Mouse (Mus musculus) hindbrain, embryonic 13.5 days (tissue): ENCODE data around the gene Ubb. TPM values are rescaled to one million over a fixed set of nuclear protein-coding genes. Genes with fewer than 3 reads are reported as not detected.
A peak's percentile ranks its signal among the peaks of the same experiment; 100 is the strongest.

Experiments
- ATAC-seq: fragments of 200-750 bp; cut with Nextera tagmentation; 2 replicates; pipeline ENCODE4 v1.8.0; 2017; ENCODE audit warnings: moderate TSS enrichment; ENCODE audit not compliant: low FRiP score
- H3K27ac ChIP-seq: fragments of 300-500 bp; sonication (generic); 2 replicates; pipeline ENCODE4 v1.5.1; 2015; ENCODE audit warnings: inconsistent platforms, mild to moderate bottlenecking, moderate library complexity
- H3K27me3 ChIP-seq: fragments of 300-500 bp; sonication (generic); 2 replicates; pipeline ENCODE4 v1.6.1; 2015; ENCODE audit warnings: mild to moderate bottlenecking, inconsistent platforms
- H3K36me3 ChIP-seq: fragments of 300-500 bp; sonication (generic); 2 replicates; pipeline ENCODE4 v1.6.1; 2015; ENCODE audit warnings: mild to moderate bottlenecking, inconsistent platforms
- H3K4me1 ChIP-seq: fragments of 300-500 bp; sonication (generic); replicated peaks from 2 replicates; pipeline ENCODE4 v1.6.1; 2015; ENCODE audit warnings: inconsistent platforms
- H3K4me2 ChIP-seq: fragments of 300-500 bp; sonication (generic); 2 replicates; pipeline ENCODE4 v1.6.1; 2015; ENCODE audit warnings: inconsistent platforms, mild to moderate bottlenecking, moderate library complexity
- H3K4me3 ChIP-seq: fragments of 300-500 bp; sonication (generic); 2 replicates; pipeline ENCODE4 v1.5.1; 2015; ENCODE audit warnings: mild to moderate bottlenecking, inconsistent platforms
- H3K9ac ChIP-seq: fragments of 300-500 bp; sonication (generic); 2 replicates; pipeline ENCODE4 v1.6.1; 2015; ENCODE audit warnings: mild to moderate bottlenecking, inconsistent platforms
- H3K9me3 ChIP-seq: fragments of 300-500 bp; sonication (generic); 2 replicates; pipeline ENCODE4 v1.6.1; 2016; ENCODE audit warnings: inconsistent platforms
- WGBS: fragments of 180-500 bp; shearing (Covaris S2); methylation state at CpG from one replicate; pipeline ENCODE4 v1.1.7; 2015; 5-methylcytosine and 5-hydroxymethylcytosine counted together
- polyA plus RNA-seq: library from polyadenylated mRNA; unstranded; fragments of >200 nt; fragmentation: Nextera tagmentation; extraction: Ambion mirVana; gene quantifications from 2 replicates; pipeline ENCODE4 v1.2.1, GENCODE M21; 2015

Gene Ubb
- polyA plus RNA-seq, 1 experiment from 2014 or later, result 4,618 TPM

- 20% methylated on average over 7 of the region's 7 CpGs for WGBS
- peak overlapping the region; percentile 81 for H3K4me3 ChIP-seq
- no peak for ATAC-seq
- H3K4me2 ChIP-seq, result peak overlapping the region; percentile 83
- no peaks in the 10 kb centered on the region for H3K9me3 ChIP-seq
- peak overlapping the region; percentile 56; the same call in 1 of the 2 replicates for H3K9ac ChIP-seq
- peaks cover 21% of the 10 kb centered on the region for H3K4me1 ChIP-seq
- H3K27me3 ChIP-seq, result 0 out of 2 replicates have a peak, but pooled peaks cover 4% of the 10 kb centered on the region
- H3K36me3 ChIP-seq, result peaks cover 18% of the 10 kb centered on the region
- no peak overlapping the region for H3K27ac ChIP-seq
These were observed 13.4 kb upstream of the Ubb start for GRCm38 (mm10) chr11:62537590-62537989.

DNA sequence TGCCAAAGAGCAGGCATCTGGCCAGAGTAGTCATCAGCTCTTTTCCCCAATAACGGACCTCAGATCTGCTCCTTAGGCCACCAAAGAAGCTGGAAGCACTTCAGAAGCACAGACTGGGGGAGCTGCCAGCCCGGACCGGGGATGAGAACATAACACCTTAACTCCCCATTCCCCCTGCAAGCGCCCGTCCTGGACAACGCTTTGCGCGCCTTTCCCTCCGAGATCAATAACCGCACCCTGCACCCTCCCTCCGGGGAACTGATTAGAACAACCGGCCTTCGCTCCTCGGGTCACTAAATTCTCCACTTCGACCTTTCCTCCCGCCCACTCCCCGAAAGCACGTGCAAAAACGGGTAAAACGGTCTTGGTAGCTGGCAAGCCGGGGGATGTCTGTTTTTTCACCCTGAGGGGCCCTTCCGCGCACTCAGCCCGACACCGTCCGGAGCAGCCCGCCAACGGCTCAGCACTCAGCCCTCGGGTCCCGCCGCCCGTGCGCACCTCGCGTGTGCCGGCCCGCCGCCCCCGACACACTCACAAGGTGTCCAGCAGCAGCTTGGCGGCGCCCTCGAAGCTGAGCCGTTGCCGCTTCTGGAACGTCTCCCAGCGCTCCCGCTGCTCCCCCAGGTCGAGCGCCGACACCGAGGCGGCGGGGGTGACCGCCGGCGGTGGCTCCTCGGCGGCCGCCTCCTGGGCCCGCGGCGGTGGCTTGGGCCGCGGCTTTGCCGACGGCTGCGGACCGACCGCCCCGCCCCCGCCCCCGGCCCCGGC, 12.5 kb upstream of the Ubb start:
- peak overlapping the region; percentile 81 for H3K4me3 ChIP-seq
- peak overlapping the region; percentile 83 for H3K4me2 ChIP-seq
- ATAC-seq, result peak; percentile 86
- H3K36me3 ChIP-seq, result peaks cover 11% of the 10 kb centered on the region; the same call in 1 of the 2 replicates
- peak overlapping the region; percentile 87 for H3K27ac ChIP-seq
- 0 out of 2 replicates have a peak, but pooled peaks cover 4% of the 10 kb centered on the region for H3K27me3 ChIP-seq
- H3K9me3 ChIP-seq, result no peaks in the 10 kb centered on the region
- peak overlapping the region; percentile 94 for H3K9ac ChIP-seq
- WGBS, result under 1% methylated on average over 62 of the region's 73 CpGs
- H3K4me1 ChIP-seq, result peaks cover 21% of the 10 kb centered on the region

GRCm38 (mm10) chr11:62539089-62539890, 11.7 kb upstream of the Ubb start, which contains the start of gene Cenpv:
Gene Cenpv (minus strand): TSS chr11:62539261.
- Histone ChIP-seq H3K27ac (peak within 1 kb of the TSS; percentile 87), H3K4me1 (peaks cover 21% of the 10 kb centered on the region), H3K9ac (peak within 1 kb of the TSS; percentile 94), H3K27me3 (0 out of 2 replicates have a peak, but pooled peaks cover 4% of the 10 kb centered on the region), H3K9me3 (no peaks in the 10 kb centered on the region), H3K4me2 (peak within 1 kb of the TSS; percentile 83), H3K36me3 (0 out of 2 replicates have a peak, but pooled peaks cover 6% of the 10 kb centered on the region), H3K4me3 (peak within 1 kb of the TSS; percentile 81)
- peak; percentile 83 for ATAC-seq
- 5% methylated on average over 45 of the region's 57 CpGs for WGBS

- no peaks in the 10 kb centered on the region for H3K9me3 ChIP-seq
- no peak for ATAC-seq
- no peak overlapping the region for H3K27ac ChIP-seq
- 0 out of 2 replicates have a peak, but pooled peaks cover 4% of the 10 kb centered on the region for H3K27me3 ChIP-seq
- peaks cover 21% of the 10 kb centered on the region for H3K4me1 ChIP-seq
- 87% methylated on average over 7 of the region's 7 CpGs for WGBS
- H3K36me3 ChIP-seq, result 0 out of 2 replicates have a peak, but pooled peaks cover 5% of the 10 kb centered on the region
- H3K4me2 ChIP-seq, result no peak overlapping the region
- no peak overlapping the region for H3K9ac ChIP-seq
- H3K4me3 ChIP-seq, result no peak overlapping the region
These were observed 10.8 kb upstream of the Ubb start for GRCm38 (mm10) chr11:62540167-62540566.

DNA sequence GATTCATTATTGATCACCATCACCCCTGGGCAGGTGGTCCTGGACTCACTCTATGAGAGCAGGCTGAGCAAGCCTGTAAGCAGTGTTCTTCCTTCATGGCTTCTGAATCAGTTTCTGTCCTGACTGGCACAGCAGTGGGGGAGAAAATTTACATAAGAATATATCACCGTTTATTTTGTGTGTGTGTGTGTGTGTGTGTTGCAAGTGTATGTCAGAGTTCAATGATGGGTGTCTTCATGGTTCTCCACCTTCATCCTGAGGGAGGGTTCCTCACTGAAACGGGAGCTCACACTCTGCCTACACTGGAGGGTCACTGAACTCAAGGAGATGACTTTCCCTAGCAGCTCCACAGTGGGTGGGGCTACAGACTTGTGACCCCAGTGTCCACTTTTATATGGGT, 10.0 kb upstream of the Ubb start:
- Histone ChIP-seq H3K4me2 (no peak overlapping the region), H3K9ac (no peak overlapping the region), H3K4me1 (peaks cover 21% of the 10 kb centered on the region), H3K27ac (no peak overlapping the region), H3K36me3 (no peaks in the 10 kb centered on the region), H3K4me3 (no peak overlapping the region), H3K27me3 (0 out of 2 replicates have a peak, but pooled peaks cover 4% of the 10 kb centered on the region), H3K9me3 (no peaks in the 10 kb centered on the region)
- 51% methylated on average over 2 of the region's 2 CpGs for WGBS
- no peak for ATAC-seq

- Histone ChIP-seq H3K9me3 (no peaks in the 10 kb centered on the region), H3K27me3 (0 out of 2 replicates have a peak, but pooled peaks cover 4% of the 10 kb centered on the region), H3K4me1 (peaks cover 21% of the 10 kb centered on the region), H3K36me3 (no peaks in the 10 kb centered on the region), H3K9ac (no peak overlapping the region), H3K4me2 (no peak overlapping the region), H3K4me3 (no peak overlapping the region), H3K27ac (no peak overlapping the region)
- no peak for ATAC-seq
- 85% methylated on average over 8 of the region's 8 CpGs for WGBS
These were observed 9.4 kb upstream of the Ubb start for GRCm38 (mm10) chr11:62541581-62541980.

DNA sequence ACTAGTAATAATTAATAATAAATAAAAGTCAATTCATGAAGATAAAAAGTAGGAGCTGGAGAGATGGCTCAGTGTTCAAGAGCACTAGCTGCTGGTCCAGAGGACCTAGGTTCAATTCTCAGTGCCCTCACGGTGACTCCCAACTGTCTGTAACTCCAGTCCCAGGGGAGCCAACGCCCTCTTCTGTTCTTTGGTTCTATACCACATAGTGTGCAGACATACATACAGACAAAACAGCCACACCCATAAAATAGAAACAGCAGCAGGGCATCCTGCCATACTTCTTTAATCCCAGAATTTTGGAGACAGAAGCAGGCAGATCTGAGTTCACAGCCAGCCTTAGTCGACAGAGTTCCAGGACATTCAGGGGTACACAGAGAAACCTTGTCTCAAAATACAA, 7.0 kb upstream of the Ubb start:
- Histone ChIP-seq H3K4me2 (no peak overlapping the region), H3K27ac (no peak overlapping the region), H3K4me1 (peaks cover 10% of the 10 kb centered on the region), H3K4me3 (no peak overlapping the region), H3K36me3 (no peaks in the 10 kb centered on the region), H3K27me3 (0 out of 2 replicates have a peak, but pooled peaks cover 4% of the 10 kb centered on the region), H3K9me3 (no peaks in the 10 kb centered on the region), H3K9ac (no peak overlapping the region)
- ATAC-seq, result no peak
- 89% methylated on average over 3 of the region's 3 CpGs for WGBS

- Histone ChIP-seq H3K27ac (peak overlapping the region; percentile 100), H3K36me3 (peaks cover 16% of the 10 kb centered on the region), H3K4me3 (peak overlapping the region; percentile 70), H3K27me3 (no peaks in the 10 kb centered on the region), H3K9ac (peak overlapping the region; percentile 94), H3K9me3 (no peaks in the 10 kb centered on the region), H3K4me1 (peaks cover 30% of the 10 kb centered on the region), H3K4me2 (peak overlapping the region; percentile 70)
- 24% methylated on average over 5 of the region's 5 CpGs for WGBS
- ATAC-seq, result no peak
These were observed 1.2 kb upstream of the Ubb start for GRCm38 (mm10) chr11:62549782-62550181.

- Histone ChIP-seq H3K4me3 (peak overlapping the region; percentile 70), H3K36me3 (peaks cover 16% of the 10 kb centered on the region), H3K27ac (peak overlapping the region; percentile 100), H3K4me2 (peak overlapping the region; percentile 70), H3K27me3 (no peaks in the 10 kb centered on the region), H3K9me3 (no peaks in the 10 kb centered on the region), H3K9ac (peak overlapping the region; percentile 94), H3K4me1 (peaks cover 35% of the 10 kb centered on the region)
- ATAC-seq, result peak; percentile 34
- 2% methylated on average over 11 of the region's 11 CpGs for WGBS
These were observed 715 bp upstream of the Ubb start for GRCm38 (mm10) chr11:62550227-62550685.

- H3K4me1 ChIP-seq, result peaks cover 44% of the 10 kb centered on the region
- no peaks in the 10 kb centered on the region for H3K9me3 ChIP-seq
- peak overlapping the region; percentile 83 for H3K9ac ChIP-seq
- peak overlapping the region; percentile 100 for H3K27ac ChIP-seq
- peaks cover 16% of the 10 kb centered on the region for H3K36me3 ChIP-seq
- peak overlapping the region; percentile 70 for H3K4me2 ChIP-seq
- H3K4me3 ChIP-seq, result peak overlapping the region; percentile 70
- WGBS, result under 1% methylated on average over 58 of the region's 58 CpGs
- no peaks in the 10 kb centered on the region for H3K27me3 ChIP-seq
- peak; percentile 86 for ATAC-seq
These were observed 502 bp downstream of the Ubb start for GRCm38 (mm10) chr11:62551226-62552119.

DNA sequence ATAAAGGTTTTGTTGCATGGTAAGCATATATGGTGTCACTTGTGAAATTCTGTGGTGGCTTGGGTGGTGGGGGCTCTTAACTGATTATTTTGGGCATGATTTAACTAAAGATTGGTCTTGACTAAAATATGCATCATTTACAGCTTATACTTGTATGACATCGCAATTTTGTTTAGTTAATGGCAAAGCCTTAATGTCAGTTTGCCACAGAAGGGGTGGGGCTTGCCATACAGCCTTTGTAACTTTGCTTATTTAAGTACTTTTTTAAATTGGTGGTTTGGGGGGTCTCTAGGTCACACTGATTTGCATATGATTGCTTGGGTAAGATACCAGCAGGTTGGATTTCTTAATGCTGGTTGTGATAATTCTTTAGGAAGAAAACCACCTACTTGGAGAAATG, 2.2 kb downstream of the Ubb start:
- Histone ChIP-seq H3K27me3 (no peaks in the 10 kb centered on the region), H3K9me3 (no peaks in the 10 kb centered on the region), H3K27ac (no peak overlapping the region), H3K4me3 (peak overlapping the region; percentile 58), H3K36me3 (peaks cover 16% of the 10 kb centered on the region), H3K9ac (peak overlapping the region; percentile 72), H3K4me2 (peak overlapping the region; percentile 99), H3K4me1 (peaks cover 44% of the 10 kb centered on the region)
- no peak for ATAC-seq
- 45% methylated on average over 1 of the region's 1 CpGs for WGBS
